Comparison of ENCODE assay signal across 14 mouse cellular contexts in genomic region chr9:66769275-66769674, GRCm38 (mm10). TPM values are rescaled to one million over a fixed set of nuclear protein-coding genes. Genes with fewer than 3 reads are reported as not detected.
A peak's percentile ranks its signal among the peaks of the same experiment; 100 is the strongest.
DNase-seq lines count a peak whose midpoint lies in the region; ATAC-seq lines count a peak whose summit lies in the region.
"Had no signal": no experiment of that assay in that cellular context is flagged by ENCODE, and none has a peak within 500 bp of the region (broad histone marks: within the 10 kb centered on the region; RNA-seq: fewer than 3 reads in every experiment).

No protein-coding gene starts in this region.

- 55% methylated on average over 3 of the region's 3 CpGs for WGBS in kidney, embryonic 14.5 days
- 54% methylated on average over 3 of the region's 3 CpGs for WGBS in intestine, embryonic 16.5 days
- 51% methylated on average over 3 of the region's 3 CpGs for WGBS in liver, embryonic 13.5 days (ENCODE audit: insufficient replicate concordance)
- WGBS in stomach, embryonic 16.5 days: 65% methylated on average over 3 of the region's 3 CpGs
- WGBS in midbrain, embryonic 14.5 days: 93% methylated on average over 3 of the region's 3 CpGs

- no peaks in the 10 kb centered on the region for H3K9me3 ChIP-seq in kidney, embryonic 14.5 days (ENCODE audit: control insufficient read depth, low read length)
- no peaks in the 10 kb centered on the region for H3K9me3 ChIP-seq in intestine, embryonic 16.5 days (ENCODE audit: control insufficient read depth, low read length)
- H3K9me3 ChIP-seq in liver, embryonic 13.5 days (replicated peaks): no peaks in the 10 kb centered on the region
- H3K9me3 ChIP-seq in stomach, embryonic 16.5 days (replicated peaks; ENCODE audit: control insufficient read depth, low read length): no peaks in the 10 kb centered on the region
- H3K9me3 ChIP-seq in midbrain, embryonic 14.5 days (ENCODE audit: control insufficient read depth, low read length): no peaks in the 10 kb centered on the region
- H3K9me3 ChIP-seq: G1E; heart, embryonic 12.5 days; hindbrain, embryonic 15.5 days; lung, embryonic 15.5 days had no signal

- no peak overlapping the region for H3K4me2 ChIP-seq in kidney, embryonic 14.5 days (replicated peaks; ENCODE audit: low read depth, low read length)
- no peak overlapping the region for H3K4me2 ChIP-seq in intestine, embryonic 16.5 days (ENCODE audit: low read depth, low read length)
- no peak overlapping the region for H3K4me2 ChIP-seq in liver, embryonic 13.5 days
- H3K4me2 ChIP-seq in stomach, embryonic 16.5 days (ENCODE audit: low read depth, low read length): no peak overlapping the region
- no peak overlapping the region for H3K4me2 ChIP-seq in midbrain, embryonic 14.5 days (ENCODE audit: low read length)
- H3K4me2 ChIP-seq: heart, embryonic 12.5 days; hindbrain, embryonic 15.5 days; lung, embryonic 15.5 days had no signal

- H3K36me3 ChIP-seq in kidney, embryonic 14.5 days (ENCODE audit: control insufficient read depth, insufficient read depth, low read length): no peaks in the 10 kb centered on the region
- H3K36me3 ChIP-seq in intestine, embryonic 16.5 days (ENCODE audit: control insufficient read depth, insufficient read depth, low read length): no peaks in the 10 kb centered on the region
- no peaks in the 10 kb centered on the region for H3K36me3 ChIP-seq in liver, embryonic 13.5 days
- no peaks in the 10 kb centered on the region for H3K36me3 ChIP-seq in stomach, embryonic 16.5 days (ENCODE audit: control insufficient read depth, insufficient read depth, low read length)
- no peaks in the 10 kb centered on the region for H3K36me3 ChIP-seq in midbrain, embryonic 14.5 days (ENCODE audit: control insufficient read depth, insufficient read depth, low read length)
- H3K36me3 ChIP-seq: G1E; heart, embryonic 12.5 days; hindbrain, embryonic 15.5 days; lung, embryonic 15.5 days had no signal

- H3K9ac ChIP-seq in kidney, embryonic 14.5 days (ENCODE audit: low read depth, low read length): no peak overlapping the region
- no peak overlapping the region for H3K9ac ChIP-seq in intestine, embryonic 16.5 days (ENCODE audit: low read depth, low read length)
- H3K9ac ChIP-seq in liver, embryonic 13.5 days: no peak overlapping the region
- no peak overlapping the region for H3K9ac ChIP-seq in stomach, embryonic 16.5 days (ENCODE audit: low read length)
- H3K9ac ChIP-seq in midbrain, embryonic 14.5 days (replicated peaks; ENCODE audit: low read length): no peak overlapping the region
- H3K9ac ChIP-seq: heart, embryonic 12.5 days; hindbrain, embryonic 15.5 days; lung, embryonic 15.5 days had no signal

- no peak for ATAC-seq in kidney, embryonic 14.5 days (ENCODE audit: low FRiP score, low TSS enrichment)
- ATAC-seq in intestine, embryonic 16.5 days: peak; percentile 97
- peak; percentile 48 for ATAC-seq in liver, embryonic 13.5 days (ENCODE audit: low read depth)
- peak; percentile 50; the same call in 1 of the 2 replicates for ATAC-seq in stomach, embryonic 16.5 days (ENCODE audit: insufficient read depth, low FRiP score)
- ATAC-seq in midbrain, embryonic 14.5 days (ENCODE audit: low FRiP score, low TSS enrichment): no peak

- peak; percentile 83 for DNase-seq in kidney, adult 18-20 months
- no peak for DNase-seq in liver, embryonic 13.5 days
- no peak for DNase-seq in midbrain, embryonic 14.5 days
- DNase-seq in embryo, embryonic 11 days: no peak
- DNase-seq in cerebellum, postnatal 25 days: no peak
- DNase-seq: cerebellum, adult 11-12 months had no signal

- H3K4me3 ChIP-seq in kidney, embryonic 14.5 days (ENCODE audit: low read length): no peak overlapping the region
- H3K4me3 ChIP-seq in intestine, embryonic 16.5 days (ENCODE audit: low read length): no peak overlapping the region
- H3K4me3 ChIP-seq in liver, embryonic 13.5 days (replicated peaks): no peak overlapping the region
- H3K4me3 ChIP-seq in stomach, embryonic 16.5 days (replicated peaks; ENCODE audit: low read length): no peak overlapping the region
- H3K4me3 ChIP-seq in midbrain, embryonic 14.5 days (replicated peaks; ENCODE audit: low read depth, low read length): no peak overlapping the region
- H3K4me3 ChIP-seq: heart, embryonic 12.5 days; hindbrain, embryonic 15.5 days; left cerebral cortex, adult 2 months; lung, embryonic 15.5 days had no signal

- no peaks in the 10 kb centered on the region for H3K27me3 ChIP-seq in kidney, embryonic 14.5 days (ENCODE audit: control insufficient read depth, insufficient read depth, low read length)
- no peaks in the 10 kb centered on the region for H3K27me3 ChIP-seq in intestine, embryonic 16.5 days (replicated peaks; ENCODE audit: control insufficient read depth, insufficient read depth, low read length)
- 0 out of 2 replicates have a peak, but pooled peaks cover 2% of the 10 kb centered on the region for H3K27me3 ChIP-seq in liver, embryonic 13.5 days
- H3K27me3 ChIP-seq in stomach, embryonic 16.5 days (ENCODE audit: control insufficient read depth, insufficient read depth, low read length): no peaks in the 10 kb centered on the region
- H3K27me3 ChIP-seq in midbrain, embryonic 14.5 days (ENCODE audit: control insufficient read depth, insufficient read depth, low read length): no peaks in the 10 kb centered on the region
- H3K27me3 ChIP-seq: heart, embryonic 12.5 days; hindbrain, embryonic 15.5 days; lung, embryonic 15.5 days had no signal

- H3K4me1 ChIP-seq in kidney, embryonic 14.5 days (ENCODE audit: control insufficient read depth, insufficient read depth, low read length): no peaks in the 10 kb centered on the region
- 0 out of 2 replicates have a peak, but pooled peaks cover 4% of the 10 kb centered on the region for H3K4me1 ChIP-seq in intestine, embryonic 16.5 days (ENCODE audit: control insufficient read depth, insufficient read depth, low read length)
- no peaks in the 10 kb centered on the region for H3K4me1 ChIP-seq in liver, embryonic 13.5 days (replicated peaks)
- no peaks in the 10 kb centered on the region for H3K4me1 ChIP-seq in stomach, embryonic 16.5 days (ENCODE audit: control insufficient read depth, insufficient read depth, low read length)
- H3K4me1 ChIP-seq in midbrain, embryonic 14.5 days (ENCODE audit: control insufficient read depth, insufficient read depth, low read length): no peaks in the 10 kb centered on the region
- H3K4me1 ChIP-seq: heart, embryonic 12.5 days; hindbrain, embryonic 15.5 days; lung, embryonic 15.5 days had no signal

- no peak overlapping the region for H3K27ac ChIP-seq in kidney, embryonic 14.5 days (ENCODE audit: low read depth, low read length)
- H3K27ac ChIP-seq in intestine, embryonic 16.5 days (ENCODE audit: low read length): peak overlapping the region; percentile 65
- H3K27ac ChIP-seq in liver, embryonic 13.5 days: no peak overlapping the region
- no peak overlapping the region for H3K27ac ChIP-seq in stomach, embryonic 16.5 days (ENCODE audit: low read length)
- no peak overlapping the region for H3K27ac ChIP-seq in midbrain, embryonic 14.5 days (replicated peaks; ENCODE audit: low read depth, low read length)
- H3K27ac ChIP-seq: hindbrain, embryonic 15.5 days; left cerebral cortex, adult 2 months; lung, embryonic 15.5 days had no signal

RNA-seq across cellular contexts. Expression of gene Aph1b, which starts 26.0 kb away (rescaled TPM):
- polyA plus RNA-seq in kidney, embryonic 14.5 days (2014; fragmentation: Nextera tagmentation; extraction: Ambion mirVana): 6.0 and 13.8 TPM in 2 replicates
- polyA plus RNA-seq in intestine, embryonic 16.5 days (2015; fragmentation: Nextera tagmentation; extraction: Ambion mirVana): 10.2 and 11.2 TPM in 2 replicates
- 1.8 TPM in 2 replicates for polyA plus RNA-seq in liver, embryonic 13.5 days (2015; fragmentation: Nextera tagmentation; extraction: Ambion mirVana)
- 11.6 and 11.7 TPM in 2 replicates for polyA plus RNA-seq in stomach, embryonic 16.5 days (2015; fragmentation: Nextera tagmentation; extraction: Ambion mirVana)
- polyA plus RNA-seq in midbrain, embryonic 14.5 days (2014; fragmentation: Nextera tagmentation; extraction: Ambion mirVana): 20.1 and 32.0 TPM in 2 replicates

RNA-seq across cellular contexts. Expression of gene Gm10647, which starts 27.6 kb away (rescaled TPM):
- 0.40 and 0.81 TPM in 2 replicates for polyA plus RNA-seq in kidney, embryonic 14.5 days (2014; fragmentation: Nextera tagmentation; extraction: Ambion mirVana)
- 0.29 and 0.55 TPM in 2 replicates for polyA plus RNA-seq in intestine, embryonic 16.5 days (2015; fragmentation: Nextera tagmentation; extraction: Ambion mirVana)
- 0.13 and 0.17 TPM in 2 replicates for polyA plus RNA-seq in liver, embryonic 13.5 days (2015; fragmentation: Nextera tagmentation; extraction: Ambion mirVana)
- 0.48 and 0.89 TPM in 2 replicates for polyA plus RNA-seq in stomach, embryonic 16.5 days (2015; fragmentation: Nextera tagmentation; extraction: Ambion mirVana)
- 0.11 and 0.16 TPM in 2 replicates for polyA plus RNA-seq in midbrain, embryonic 14.5 days (2014; fragmentation: Nextera tagmentation; extraction: Ambion mirVana)
- polyA plus RNA-seq: G1E had no signal

RNA-seq across cellular contexts. Expression of gene Car12, which starts 55.8 kb away (rescaled TPM):
- 3.2 and 4.2 TPM in 2 replicates for polyA plus RNA-seq in kidney, embryonic 14.5 days (2014; fragmentation: Nextera tagmentation; extraction: Ambion mirVana)
- 5.4 and 6.2 TPM in 2 replicates for polyA plus RNA-seq in intestine, embryonic 16.5 days (2015; fragmentation: Nextera tagmentation; extraction: Ambion mirVana)
- polyA plus RNA-seq in liver, embryonic 13.5 days (2015; fragmentation: Nextera tagmentation; extraction: Ambion mirVana): 0.17 and 0.53 TPM in 2 replicates
- 19.3 and 25.5 TPM in 2 replicates for polyA plus RNA-seq in stomach, embryonic 16.5 days (2015; fragmentation: Nextera tagmentation; extraction: Ambion mirVana)
- 0.07 and 0.62 TPM in 2 replicates for polyA plus RNA-seq in midbrain, embryonic 14.5 days (2014; fragmentation: Nextera tagmentation; extraction: Ambion mirVana)
- polyA plus RNA-seq: G1E had no signal

Comparison
In these comparisons a context has a peak if more than half of its experiments do, and no peak if none do; other contexts are left out.
1. ATAC-seq: peak in intestine, embryonic 16.5 days (single experiment), liver, embryonic 13.5 days (single experiment) and stomach, embryonic 16.5 days (single experiment); none in kidney, embryonic 14.5 days (single experiment) and midbrain, embryonic 14.5 days (single experiment).